Mouse (Mus musculus): Measurements from ENCODE around the gene Dnm2.

Gene Dnm2

DNA sequence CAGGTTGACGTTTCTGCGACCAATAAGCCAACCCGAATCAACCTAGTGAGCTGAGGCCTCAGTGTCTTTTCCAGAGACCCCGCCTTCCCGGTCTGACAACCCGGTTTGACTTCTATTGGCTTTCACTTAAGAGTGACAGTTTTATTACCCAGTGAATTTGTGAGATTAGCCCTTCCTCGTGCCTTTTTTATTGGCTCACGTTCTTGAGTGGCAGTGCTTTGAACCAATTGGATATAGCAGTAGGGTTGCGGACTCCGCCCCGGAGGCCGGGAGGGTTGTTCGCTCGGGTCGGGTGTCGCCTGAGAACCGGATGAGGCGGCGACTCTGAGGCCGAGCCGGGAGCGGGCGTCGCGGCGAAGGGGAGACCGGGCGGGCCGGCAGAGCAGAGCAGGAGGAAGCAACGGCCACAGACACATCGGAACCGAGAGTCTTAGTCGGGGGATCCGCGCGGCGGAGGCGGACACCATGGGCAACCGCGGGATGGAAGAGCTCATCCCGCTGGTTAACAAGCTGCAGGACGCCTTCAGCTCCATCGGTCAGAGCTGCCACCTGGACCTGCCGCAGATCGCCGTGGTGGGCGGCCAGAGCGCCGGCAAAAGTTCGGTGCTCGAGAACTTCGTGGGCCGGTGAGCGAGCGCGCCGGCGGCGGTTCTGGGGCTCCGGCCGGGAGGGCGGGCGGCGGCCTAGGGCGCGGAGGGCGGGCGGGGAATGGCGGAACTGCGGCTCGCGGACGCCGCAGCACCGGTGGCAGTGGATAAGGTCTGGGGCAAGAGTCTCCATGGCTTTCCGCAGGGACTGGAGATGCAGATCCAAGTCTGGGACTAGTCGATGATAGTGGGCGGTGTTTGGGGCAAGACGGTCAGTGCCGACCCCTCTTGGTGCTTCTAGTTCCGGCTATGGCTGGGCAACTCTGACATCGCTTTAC is at the start of gene Dnm2:
TSS of gene Dnm2 (plus strand) at position 278 of the 925 bp plus-strand sequence.
- peak; percentile 100 for DNase-seq

DNA sequence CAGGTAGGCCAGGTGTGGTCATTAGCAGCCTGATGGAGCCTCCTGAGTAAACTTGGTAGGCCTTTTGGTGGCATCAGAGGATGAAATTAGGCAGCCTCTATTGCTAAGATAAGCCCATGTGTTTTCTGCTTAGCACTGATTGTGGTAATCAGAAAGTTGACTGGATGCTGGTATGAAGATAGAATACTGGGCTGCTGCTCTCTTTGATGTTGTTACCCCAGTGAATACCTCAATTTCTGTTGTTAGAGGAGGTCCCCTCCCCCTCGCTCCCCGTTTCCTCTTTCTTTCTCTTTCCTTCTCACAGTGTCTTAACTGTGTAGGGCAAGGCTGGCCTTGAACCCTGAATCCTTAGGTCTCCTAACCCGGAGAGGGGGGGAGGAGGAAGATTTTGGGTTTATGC is 45.5 kb upstream of the Dnm2 start:
- DNase-seq = no peak

DNA sequence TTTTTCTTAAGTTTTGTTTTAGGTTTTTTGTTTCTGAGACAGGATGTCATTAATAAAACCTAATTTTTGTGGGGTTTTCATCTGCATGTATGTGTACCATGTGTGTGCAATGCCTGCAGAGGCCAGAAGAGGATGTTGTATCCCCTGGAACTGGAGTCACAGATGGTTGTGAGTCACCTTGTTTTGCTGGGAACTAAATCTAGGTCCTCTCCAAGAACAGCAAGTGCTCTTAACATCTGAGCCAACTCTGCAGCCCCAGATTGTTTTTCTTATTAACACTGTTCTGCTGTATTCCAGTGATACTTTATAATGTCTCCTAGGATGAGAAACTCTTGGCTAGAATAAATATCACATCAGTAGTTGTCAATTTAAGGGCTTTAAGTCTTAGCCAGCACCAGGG is 43.8 kb upstream of the Dnm2 start:
- no peak for DNase-seq

DNA sequence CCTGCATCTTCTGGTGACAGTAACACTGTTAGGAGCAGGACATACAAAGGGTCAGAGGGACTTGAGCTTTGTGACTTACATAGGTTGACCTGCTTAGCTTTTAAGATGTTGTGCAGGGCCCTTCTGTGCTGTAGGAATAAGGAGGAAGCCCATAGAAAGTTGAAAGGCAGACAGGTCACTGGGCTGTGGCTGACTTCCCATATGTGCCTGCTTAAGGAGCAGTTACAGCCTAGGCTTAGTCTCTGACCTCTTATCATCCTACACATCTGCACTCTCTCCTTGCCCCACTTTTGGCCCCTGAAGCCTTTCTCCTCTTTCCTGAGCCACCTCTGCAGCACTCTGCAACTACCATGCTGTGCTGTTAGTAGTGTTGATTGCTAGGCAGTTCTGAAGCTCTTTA is 40.7 kb upstream of the Dnm2 start:
- no peak for DNase-seq

DNA sequence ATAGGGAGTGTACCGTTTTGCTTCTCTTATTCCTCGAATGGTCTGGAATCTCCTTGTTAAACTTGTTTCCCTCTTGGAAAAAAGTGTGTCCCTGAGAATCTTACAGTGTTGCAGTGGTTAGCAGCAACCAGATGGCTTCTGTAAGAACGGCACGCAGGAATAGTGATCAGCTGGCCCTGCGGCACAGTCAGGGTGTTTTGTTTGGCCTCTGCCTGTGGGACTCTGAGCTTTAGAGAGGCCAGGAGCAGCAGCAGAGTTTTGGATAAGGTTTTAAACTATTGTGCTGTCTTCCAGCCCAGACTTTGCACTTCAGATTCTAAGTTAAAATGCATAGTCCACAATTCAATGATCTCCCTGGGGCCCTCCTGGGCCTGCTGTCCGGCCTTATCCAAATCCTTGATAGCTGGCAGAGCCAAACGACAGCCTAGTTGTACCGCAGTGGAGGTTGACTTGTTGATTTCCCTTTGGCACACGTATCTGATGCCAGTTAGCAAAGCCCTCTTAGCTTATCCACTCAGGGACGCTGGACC is 32.0 kb upstream of the Dnm2 start:
- DNase-seq = peak; percentile 19

DNA sequence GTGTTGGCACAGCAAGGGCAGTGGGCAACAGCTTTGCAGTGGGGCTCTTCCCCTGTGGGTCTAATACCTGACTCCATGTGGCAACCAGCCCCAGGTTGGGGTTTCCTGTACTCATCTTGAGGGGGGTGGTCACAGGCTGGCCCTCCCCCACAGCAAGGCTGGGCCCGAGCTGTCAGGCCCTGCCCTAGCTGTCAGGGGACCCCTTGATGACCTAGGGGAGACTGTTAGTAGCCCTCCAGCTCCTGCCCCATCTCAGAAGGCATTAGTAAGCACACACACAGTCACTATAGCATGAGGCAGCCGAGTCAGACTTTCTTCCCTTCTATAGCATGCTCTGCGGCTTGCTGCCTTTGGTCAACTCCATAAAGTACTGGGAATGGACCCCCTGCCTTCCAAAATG is 29.0 kb upstream of the Dnm2 start:
- DNase-seq = no peak

DNA sequence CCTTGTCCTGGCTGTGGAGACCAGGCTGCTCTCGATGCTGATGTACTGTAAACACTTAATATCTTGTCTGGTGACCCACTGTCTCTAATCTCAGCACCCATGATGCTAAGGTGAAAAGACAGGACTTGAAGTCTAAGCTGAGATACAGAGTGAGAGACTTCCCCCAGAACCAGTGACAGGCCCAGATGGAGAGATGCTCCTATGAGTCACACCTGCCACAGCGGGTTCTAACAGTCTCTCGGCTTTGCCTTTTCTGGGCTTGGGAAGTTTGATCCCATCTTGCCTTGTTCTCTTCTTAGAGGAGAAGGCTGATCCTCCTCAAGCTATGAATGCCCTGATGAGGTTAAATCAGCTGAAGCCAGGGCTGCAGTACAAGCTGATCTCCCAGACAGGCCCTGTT is 27.5 kb upstream of the Dnm2 start:
- DNase-seq = no peak

DNA sequence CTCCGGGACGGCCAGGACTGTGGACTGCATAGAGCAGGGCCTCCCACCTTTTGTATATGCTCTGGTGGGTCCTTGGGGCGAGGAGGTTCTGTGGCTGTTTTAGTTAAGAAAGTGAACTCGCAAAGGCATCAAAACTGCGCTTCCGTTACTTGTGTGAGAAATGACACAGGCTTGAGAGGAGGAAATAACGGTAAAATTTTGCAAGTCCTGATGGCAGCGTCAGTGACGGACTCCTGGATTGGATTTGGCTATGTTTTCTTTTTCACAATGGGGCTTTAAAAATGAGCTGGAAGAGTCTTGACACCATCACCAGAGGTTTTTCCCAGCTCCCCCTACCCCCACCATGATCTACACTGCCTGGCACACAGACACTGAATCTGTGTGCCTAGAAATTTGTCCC is 23.7 kb upstream of the Dnm2 start:
- no peak for DNase-seq

DNA sequence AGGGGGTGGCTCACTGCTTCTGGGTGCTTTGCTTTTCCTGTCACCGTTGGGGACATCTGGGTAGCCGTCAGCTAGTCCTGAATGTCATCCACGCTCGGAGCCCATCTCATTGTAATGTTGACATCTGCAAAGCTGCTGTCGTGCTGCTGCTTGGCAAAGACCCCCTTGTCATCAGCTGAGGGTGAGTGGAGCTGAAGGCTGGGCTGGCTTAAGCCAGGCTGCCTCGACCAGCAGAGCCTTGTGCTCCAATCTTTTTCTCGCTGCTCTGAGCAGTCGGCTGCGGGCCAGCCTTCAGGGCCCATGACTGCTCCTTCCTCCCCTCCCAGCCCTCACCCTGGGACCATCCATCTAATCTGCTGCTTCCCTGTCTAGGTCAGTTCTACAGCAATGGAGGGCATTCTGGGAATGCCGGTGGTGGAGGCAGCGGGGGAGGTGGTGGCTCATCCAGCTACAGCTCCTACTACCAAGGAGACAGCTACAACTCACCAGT is 21.9 kb upstream of the Dnm2 start:
- no peak for DNase-seq

DNA sequence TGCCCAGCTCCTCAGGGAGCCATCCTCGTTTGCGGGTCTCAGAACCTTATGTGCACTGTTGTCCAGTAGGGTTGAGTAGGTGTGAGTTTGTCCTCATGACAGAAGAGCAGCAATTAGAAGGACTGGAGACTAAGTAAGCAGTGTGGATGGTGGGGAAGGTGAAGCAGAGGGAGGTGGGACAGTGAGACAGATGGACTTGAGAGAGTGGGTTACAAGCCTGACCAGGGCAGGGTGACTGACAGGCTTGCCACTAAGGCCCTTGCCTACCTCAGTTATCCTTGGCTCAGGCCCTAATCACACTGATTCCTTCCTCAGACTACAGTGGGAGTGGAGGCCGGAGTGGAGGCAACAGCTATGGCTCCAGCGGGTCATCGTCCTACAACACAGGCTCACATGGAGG is 21.0 kb upstream of the Dnm2 start:
- no peak for DNase-seq

DNA sequence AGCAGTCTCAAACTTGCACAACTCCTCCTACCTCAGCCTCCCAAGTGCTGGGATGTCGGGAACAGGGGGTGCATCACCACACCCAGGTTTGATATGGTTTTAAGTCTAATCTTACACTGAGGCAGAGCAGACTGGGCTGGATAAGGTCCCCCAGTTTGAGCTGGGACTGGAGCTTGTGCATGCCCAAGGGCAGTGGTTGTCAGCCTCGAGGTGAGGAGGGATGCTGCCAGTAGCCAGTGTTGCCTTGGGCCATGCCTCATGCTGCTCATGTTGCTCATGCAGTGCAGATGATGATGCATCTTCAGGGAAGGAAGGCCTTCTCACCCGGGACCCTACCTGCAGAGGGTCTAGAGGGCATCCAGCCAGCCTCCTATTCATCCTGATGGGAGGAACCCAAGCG is 19.2 kb upstream of the Dnm2 start:
- no peak for DNase-seq

DNA sequence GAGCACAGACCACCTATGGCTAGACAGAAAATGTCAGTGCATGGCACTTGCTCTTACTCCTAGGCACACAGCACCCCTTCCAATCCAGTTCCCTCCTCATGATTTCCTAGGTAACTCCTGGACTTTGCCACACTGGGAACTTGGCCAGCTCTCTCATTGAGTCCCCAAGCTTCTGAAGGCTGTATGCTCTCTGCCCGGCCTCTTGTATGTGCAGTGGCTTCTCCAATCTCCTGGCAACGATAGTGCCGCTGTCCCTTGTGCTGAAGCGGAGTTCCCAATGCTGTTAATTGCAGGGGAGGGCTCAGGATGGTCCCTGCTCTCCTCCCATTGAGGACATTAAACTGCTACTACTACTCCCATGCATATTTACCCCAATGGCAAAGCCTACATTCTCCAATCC is 16.8 kb upstream of the Dnm2 start:
- peak; percentile 88 for DNase-seq

DNA sequence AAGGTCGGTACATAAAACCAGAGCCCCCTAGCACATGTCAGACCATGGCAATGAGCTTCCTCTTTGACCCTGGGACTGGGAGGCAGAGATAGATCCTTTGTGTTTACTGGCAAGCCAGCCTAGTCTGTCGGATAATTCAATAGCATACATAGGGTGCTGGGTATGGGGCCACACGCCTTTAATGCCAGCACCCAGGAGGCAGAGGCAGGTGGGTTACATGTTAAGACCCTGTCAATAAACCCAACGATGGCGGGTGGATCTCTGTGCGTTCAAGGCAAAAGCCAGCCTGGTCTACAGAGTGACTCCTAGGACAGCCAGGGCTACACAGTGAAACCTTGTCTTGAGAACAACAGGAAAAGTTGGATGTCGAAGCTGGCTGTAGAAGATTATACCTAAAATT is 16.1 kb upstream of the Dnm2 start:
- no peak for DNase-seq

DNA sequence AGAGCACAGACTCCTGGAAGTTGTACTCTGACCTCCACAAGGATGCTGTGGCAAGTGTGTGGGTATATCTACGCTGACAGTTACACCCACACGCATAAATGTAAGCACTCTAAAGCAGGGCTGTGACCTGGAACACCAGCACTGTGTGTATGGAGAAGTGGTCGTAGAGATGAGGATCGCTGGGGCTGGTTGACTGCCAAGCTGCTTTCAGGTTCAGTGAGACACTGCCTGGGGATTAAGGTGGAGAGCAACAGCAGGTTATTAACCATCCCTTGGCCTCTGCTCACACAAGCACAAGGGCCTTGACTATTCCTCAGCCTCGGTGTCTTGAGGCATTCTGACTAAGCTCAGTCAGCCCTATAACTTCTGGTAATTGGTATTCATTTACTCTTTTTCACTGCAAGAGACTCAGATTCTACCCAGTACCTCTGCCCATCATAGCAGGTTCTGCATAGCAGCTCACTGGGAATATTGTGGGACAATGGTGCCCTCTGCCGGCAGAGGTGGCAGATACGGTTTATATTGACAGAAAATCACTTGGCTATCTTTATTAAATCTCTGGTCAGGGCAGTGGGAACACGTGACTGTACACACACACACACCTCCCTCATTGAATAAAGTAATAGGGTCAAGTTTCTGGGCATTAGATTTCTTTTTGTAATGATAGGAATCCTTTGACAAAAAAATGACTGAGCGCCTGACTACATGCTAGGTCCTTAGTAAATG is 15.0 kb upstream of the Dnm2 start:
- DNase-seq = peak; percentile 77

DNA sequence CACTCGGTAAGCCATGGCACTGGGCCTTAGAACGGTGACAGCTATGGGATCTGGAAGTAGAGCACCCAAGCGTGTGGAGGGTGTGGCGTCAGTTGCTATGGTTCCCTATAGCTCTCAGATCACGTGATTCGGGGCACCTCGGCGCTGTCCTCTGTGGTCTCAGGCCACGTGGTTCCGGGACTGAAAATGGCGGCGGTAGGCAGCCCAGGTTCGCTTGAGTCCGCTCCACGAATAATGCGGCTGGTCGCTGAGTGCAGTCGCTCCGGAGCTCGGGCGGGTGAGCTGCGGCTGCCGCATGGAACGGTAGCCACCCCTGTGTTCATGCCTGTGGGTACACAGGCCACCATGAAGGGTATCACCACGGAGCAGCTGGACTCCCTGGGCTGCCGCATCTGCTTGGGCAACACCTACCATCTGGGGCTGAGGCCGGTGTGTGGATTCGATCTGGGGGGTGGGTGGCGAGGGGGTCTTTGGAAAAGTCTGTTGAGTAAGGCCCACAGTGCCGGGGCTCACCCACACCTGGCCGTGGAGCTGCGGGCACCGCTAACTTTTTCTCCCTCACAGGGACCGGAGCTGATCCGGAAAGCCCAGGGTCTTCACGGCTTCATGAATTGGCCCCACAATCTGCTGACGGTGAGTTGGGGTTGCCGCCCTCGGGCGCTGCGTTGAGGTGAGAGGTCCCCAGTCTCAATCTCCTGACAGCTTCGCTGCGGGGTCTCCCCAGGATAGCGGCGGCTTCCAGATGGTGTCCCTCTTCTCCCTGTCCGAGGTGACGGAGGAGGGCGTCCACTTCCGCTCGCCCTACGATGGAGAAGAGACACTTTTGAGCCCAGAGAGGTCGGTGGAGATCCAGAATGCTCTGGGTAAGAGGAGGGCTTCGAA is 12.8 kb upstream of the Dnm2 start, which contains the start of gene Qtrt1:
TSS of gene Qtrt1 (plus strand) at position 169 of the 882 bp plus-strand sequence.
- peak; percentile 87 for DNase-seq

DNA sequence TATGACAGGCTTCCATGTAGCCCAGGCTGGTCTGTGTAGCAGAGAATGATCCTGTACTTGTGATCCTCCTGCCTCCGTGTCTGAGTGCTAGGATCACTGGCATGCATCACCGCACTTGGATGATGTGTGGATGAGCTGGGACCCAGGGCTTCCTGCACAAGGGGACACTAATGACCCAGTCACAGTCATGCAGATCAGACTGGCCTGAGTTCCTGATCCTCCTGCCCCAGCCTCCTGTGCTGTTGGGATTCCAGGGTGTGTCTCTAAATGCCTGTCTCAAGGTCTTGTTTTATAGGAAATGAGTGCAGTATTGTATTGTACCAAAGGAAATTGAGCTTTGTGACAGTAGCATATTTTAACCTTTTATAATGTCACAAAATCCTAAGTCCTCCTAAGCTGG is 6.8 kb upstream of the Dnm2 start:
- DNase-seq = no peak

DNA sequence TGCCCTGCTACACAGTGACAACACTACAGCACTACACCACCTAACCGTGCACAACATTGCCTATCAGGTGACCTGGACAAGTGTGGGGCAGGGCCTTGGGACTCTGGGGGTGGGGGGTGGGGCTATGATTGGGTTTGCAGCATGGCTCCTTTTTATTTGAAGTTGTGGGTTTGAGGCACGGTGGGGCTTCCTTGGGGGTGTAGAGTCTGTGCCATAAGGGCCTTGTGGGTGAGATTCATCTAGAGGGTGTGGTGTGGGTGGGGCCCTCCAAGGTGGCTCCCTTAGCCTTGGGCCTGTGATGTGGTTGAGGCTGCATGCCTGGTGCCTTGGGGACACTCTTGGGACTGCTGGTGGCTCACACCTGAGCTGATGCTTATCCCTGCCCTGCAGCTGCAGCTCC is 5.1 kb upstream of the Dnm2 start:
- DNase-seq = no peak

DNA sequence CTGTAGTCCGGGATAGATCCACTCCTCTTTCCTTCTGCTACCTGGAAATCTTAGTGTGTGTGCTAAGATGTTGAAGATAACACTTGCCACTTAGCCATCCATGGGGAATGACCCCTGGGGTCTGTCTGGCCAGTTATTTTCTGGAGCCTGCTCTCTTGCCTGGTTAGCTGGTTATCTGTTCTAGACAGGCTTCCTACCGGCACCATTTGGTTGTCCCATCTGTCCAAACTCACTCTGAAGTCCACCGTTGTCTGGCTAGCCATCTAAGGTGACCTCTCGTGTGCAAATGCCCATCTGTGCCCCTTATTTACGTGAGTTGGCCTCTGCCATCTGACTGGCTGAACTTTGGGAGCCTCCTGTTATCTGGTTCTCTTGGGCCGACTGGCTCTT is 843 bp downstream of the Dnm2 start:
- DNase-seq = no peak

DNA sequence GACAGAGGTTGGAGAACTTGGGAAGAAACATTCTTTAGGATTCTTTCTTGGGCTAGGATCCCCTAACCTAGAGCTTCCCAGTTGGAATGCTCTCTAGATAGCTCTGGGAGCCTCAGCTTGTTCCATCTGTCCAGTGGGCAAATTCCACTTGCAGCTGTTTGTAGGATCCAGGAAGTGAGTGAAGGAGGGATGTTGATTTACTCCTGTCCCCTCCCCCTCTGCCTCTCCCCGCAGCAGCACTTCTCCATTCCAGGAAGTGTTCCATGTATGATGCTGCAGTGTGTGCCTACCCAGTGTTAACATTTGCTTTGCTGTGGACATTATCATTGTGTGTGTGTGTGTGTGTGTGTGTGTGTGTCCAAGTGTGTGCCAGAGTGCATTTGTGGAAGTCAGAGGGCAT is 1.3 kb downstream of the Dnm2 start:
- DNase-seq = peak; percentile 49

DNA sequence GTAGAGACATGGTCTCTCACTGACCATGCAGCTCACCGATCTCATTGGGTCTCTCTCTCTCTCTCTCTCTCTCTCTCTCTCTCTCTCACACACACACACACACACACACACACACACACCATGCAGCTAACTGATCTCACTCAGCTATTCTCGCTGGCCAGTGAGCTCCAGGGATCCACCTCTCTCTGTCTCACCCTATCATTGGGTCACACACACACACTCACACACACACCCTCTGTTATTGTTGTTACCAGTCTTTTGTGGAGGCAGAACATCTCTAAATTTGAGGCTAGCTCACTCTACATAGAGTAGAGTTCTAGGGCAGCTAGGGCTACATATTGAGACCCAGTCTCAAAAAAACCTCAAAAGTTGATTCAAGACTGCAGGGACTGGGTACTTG is 1.8 kb downstream of the Dnm2 start:
- no peak for DNase-seq

DNA sequence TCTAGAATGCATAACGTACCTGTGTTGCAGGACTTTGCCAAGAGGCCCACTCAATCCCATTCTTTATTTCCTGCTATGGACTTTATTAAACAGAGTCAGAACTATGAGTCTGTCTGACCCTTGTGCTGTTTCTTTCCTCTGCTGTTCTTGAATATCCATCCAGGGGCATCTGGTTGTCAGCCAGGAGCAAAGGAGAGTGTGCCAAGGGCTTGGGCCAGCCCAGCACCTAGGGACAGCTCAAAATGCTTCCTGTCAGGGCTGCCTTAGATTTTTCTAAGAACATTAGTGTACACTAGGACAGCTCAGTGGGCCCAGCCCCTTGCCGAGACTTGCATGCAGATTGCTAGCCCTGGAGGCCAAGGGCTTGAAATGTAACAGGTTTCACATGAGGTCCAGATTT is 3.1 kb downstream of the Dnm2 start:
- peak; percentile 68 for DNase-seq

DNA sequence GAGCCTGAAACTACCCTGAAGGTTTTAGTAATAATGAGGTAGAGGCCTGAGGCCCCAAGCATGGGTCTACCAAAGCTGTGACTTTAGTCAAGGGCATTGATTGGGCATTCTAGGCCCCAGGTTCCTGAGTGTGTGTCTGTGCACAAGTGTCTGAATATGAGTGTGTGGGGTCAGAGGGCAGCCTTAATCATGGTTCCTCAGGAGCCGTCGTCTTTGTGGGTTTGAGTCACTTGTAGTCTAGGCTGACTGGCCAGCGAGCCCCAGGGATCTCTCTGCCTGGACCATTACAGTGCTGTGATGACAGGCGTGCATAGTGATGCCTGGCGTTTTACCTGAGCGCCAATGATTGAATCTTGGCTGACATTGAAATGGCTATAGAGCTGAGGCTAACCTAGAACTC is 3.5 kb downstream of the Dnm2 start:
- DNase-seq = no peak

DNA sequence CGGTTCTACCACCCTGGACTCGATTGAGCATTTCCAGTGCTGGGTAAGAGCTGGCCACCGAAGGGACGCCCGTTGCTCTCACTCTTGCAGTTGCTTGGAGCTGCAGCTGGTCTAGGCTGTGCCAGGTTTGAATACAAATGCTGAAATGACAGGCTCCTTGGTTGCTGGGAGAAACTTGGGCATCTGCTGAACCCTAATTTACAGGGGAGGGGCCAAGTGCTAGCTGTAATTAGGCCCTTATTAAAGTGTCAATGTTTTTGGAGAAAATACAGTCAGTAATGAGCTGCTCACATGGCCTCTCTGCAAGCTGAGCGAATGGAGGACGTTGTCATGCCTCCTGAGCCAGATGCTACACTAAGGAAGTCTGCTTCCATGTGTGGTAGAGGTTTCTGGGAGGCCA is 6.0 kb downstream of the Dnm2 start:
- no peak for DNase-seq

All from kidney, adult 11 months (tissue).